Mouse (Mus musculus) embryonic fibroblast, embryonic 13.5 days (primary cell): ENCODE measurements around the gene Ifna2. TPM values are rescaled to one million over a fixed set of nuclear protein-coding genes. Genes with fewer than 3 reads are reported as not detected.

Source experiments
- H3K27ac ChIP-seq: 2 replicates; pipeline ENCODE4 v1.5.1; 2012; ENCODE audit warnings: low read length, control low read depth, inconsistent platforms; ENCODE audit not compliant: insufficient read depth
- H3K4me1 ChIP-seq: 2 replicates; pipeline ENCODE4 v1.6.1; 2011; ENCODE audit warnings: low read length; ENCODE audit not compliant: control insufficient read depth, insufficient read depth
- H3K4me3 ChIP-seq: 2 replicates; pipeline ENCODE4 v1.5.1; 2011; ENCODE audit warnings: mild to moderate bottlenecking, control low read depth, low read length; ENCODE audit not compliant: insufficient read depth
- CTCF ChIP-seq: IDR thresholded peaks from 2 replicates; pipeline ENCODE4 v1.5.1; 2011; ENCODE audit warnings: mild to moderate bottlenecking, control low read depth, low read length, moderate library complexity, borderline replicate concordance; ENCODE audit not compliant: insufficient read depth
- POLR2A ChIP-seq: IDR thresholded peaks from 2 replicates; pipeline ENCODE4 v1.6.1; 2011; ENCODE audit warnings: low read depth, mild to moderate bottlenecking, control low read depth, low read length, moderate library complexity
- polyA plus RNA-seq: library from polyadenylated mRNA; stranded (reverse); fragments of >200 nt; gene quantifications from 2 replicates; pipeline ENCODE4 v1.2.4, GENCODE M21; 2011; ENCODE audit warnings: low read depth; ENCODE audit not compliant: missing spikeins, insufficient read length

The Ifna2 gene
- polyA plus RNA-seq: not detected in 2 replicates

DNA sequence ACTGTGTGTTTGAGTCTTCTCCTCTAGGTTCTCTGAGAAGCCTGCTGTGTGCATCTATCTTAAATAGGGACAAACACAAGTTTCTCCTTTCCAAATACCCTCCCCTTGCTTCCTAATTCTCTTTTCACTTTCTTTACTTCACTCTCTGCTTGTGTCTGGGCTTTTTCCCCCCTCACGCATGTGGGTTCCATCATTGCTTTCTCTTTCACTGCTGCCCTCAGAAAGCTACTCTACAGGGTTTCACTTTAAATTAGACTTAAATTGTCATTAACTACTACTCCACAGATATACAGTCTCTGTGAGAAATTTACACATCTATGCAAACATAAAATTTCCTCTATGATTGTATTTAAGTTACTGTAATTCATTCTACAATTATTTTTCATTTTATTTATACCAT, at the start of gene Ifna2:
TSS of gene Ifna2 (minus strand) at position 101 of the 400 bp plus-strand sequence.
- no peak within 1 kb of the TSS for H3K4me3 ChIP-seq
- no peak within 1 kb of the TSS for H3K27ac ChIP-seq
- no peaks in the 10 kb centered on the region for H3K4me1 ChIP-seq
- no peak for TF ChIP-seq POLR2A
- TF ChIP-seq CTCF: no peak

DNA sequence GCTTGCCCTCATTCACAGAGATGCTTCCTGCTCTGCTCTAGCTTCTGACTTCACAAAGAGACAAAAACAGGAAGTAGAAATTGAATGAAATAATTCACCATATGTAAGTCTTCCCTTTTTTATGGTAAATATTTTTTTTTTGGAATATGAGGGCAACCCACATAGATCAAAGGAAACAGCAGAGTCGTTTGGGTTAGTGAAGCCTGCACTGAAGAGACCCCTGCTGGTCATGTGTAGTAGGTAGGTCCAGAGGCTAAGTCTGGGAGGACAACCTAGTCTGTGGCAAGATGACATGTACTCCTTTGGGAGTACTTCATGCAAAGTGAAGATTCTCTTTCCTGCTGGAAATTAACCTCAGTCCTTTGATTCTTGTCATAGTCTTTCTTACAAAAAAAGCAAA, 43.6 kb upstream of the Ifna2 start:
- Histone ChIP-seq H3K27ac (no peak overlapping the region), H3K4me3 (no peak overlapping the region), H3K4me1 (no peaks in the 10 kb centered on the region)
- TF ChIP-seq CTCF (0 out of 2 replicates have a peak, but pooled peaks have one; percentile 26), POLR2A (no peak)

DNA sequence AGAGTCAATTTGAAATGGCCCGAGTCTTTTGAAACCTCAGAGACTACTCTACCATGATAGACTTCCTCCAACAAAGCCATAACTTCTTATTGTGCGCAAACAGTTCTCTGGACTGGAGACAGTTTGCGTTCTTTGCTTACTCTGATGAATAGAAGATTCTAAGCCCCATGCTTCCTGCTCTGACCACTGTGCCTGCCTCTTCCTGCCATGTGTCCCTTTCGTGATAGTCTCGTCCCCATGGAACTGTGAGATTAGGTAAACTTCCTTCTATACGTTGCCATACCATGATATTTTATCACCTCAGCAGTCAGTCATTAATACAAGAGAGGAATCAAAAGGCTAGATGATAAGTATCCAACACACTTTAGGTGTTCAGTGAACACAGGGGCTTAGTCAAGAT, 43.0 kb upstream of the Ifna2 start:
- Histone ChIP-seq H3K4me3 (no peak overlapping the region), H3K27ac (no peak overlapping the region), H3K4me1 (no peaks in the 10 kb centered on the region)
- no peak for TF ChIP-seq CTCF
- TF ChIP-seq POLR2A: no peak

DNA sequence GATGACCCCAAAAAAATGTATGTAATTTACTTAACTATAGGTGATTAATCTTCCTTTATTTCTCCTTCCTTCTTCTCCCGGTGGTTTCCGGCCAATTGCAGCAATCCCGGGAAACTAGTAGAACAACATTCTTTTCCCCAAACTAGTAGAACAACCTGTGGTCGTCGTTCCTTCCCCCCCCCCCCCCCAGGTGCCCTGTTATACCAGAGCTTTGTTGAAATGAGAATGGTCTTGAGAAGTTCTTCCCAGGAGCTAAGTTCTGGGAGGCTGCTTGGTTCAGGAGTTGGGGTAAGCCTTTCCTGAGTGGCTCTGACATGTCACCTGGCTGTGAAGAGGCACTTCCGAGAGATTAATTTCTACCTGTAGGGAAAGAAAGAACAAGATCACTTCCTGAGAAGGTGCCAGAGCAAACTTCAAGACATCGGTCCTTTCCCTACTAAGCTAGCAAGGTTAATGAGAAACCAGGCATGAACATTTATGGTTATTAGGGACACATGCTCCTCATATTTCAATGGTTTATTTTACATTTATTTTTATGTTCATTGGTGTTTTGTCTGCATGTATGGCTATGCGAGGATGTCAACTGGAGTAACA, 39.9 kb upstream of the Ifna2 start:
- TF ChIP-seq CTCF (no peak), POLR2A (no peak)
- peaks cover 3% of the 10 kb centered on the region; the same call in 1 of the 2 replicates for H3K4me1 ChIP-seq
- H3K4me3 ChIP-seq: no peak overlapping the region
- H3K27ac ChIP-seq: no peak overlapping the region

DNA sequence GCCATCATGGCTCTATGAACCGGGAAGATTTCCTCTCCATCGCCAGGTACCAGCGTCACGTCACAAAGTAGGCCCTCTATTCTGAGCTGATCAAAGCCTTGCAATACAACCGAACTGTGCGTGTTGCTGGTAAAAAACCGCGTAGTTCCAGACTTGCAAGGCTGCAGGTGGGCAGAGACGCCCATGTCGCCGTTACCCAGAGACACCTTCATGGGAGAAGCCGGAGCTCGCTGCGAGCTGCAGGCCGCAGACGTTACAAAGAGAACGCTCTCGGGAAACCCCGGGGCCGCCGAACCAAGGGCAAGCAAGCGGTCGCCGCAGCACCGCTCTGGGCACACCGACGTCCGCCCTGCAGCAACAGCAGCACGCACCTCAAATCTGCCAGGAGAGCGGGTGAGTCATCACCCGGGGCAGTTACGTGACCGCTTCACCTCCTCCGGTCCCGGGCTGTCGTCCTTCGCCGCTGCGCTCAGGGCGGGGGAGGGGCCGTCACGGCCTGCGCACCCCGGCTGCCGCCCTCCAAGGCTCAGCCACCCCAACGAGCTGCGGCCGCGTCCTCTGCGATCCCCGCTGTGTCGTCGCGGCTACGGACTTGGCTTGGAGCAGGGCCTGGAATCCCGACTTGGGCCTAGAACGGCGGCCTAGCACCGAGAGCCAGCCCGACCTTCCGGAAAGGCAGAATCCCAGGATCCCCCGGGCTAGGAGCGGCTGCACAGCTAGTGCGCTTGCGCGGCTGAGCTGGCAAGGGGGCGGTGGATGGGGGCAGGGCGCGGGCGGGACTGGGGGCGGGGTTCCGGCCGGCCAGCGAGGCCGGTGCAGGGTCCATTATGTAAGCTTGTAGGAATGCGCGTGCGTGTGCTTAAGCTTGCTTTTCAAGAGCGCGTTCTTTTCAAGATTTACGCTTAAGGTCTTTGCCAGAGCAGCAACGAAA, 38.3 kb upstream of the Ifna2 start, which contains the start of the genes Gm26566 and Klhl9:
TSS of gene Gm26566 (plus strand) at position 15 of the 931 bp plus-strand sequence.
TSS of gene Klhl9 (minus strand) at position 675 of the 931 bp plus-strand sequence.
- peak within 1 kb of the TSS; percentile 93 for H3K4me3 ChIP-seq
- peaks cover 3% of the 10 kb centered on the region; the same call in 1 of the 2 replicates for H3K4me1 ChIP-seq
- TF ChIP-seq CTCF (no peak), POLR2A (peak; percentile 87)
- H3K27ac ChIP-seq: peak within 1 kb of the TSS; percentile 95

DNA sequence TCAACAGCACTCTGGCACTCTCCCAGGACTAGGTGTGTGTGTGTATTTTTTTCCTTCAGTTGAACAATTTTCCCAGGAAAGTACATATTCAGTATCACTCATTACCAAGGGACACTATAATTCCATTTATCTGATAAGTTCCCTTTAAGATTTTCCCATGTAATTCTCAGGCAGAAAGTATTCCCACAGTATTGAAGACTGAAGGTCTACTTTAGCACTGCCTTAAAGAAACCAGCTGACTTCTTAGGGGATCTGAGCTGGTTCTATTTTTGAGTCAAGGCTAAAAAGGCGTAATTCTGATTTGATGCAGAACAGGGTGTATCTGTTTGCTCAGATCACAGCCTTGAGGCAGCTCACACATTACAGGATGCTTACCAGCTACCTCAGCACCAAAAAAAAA, 35.0 kb upstream of the Ifna2 start:
- no peak for TF ChIP-seq CTCF
- TF ChIP-seq POLR2A: no peak
- H3K4me3 ChIP-seq: peak overlapping the region; percentile 69

DNA sequence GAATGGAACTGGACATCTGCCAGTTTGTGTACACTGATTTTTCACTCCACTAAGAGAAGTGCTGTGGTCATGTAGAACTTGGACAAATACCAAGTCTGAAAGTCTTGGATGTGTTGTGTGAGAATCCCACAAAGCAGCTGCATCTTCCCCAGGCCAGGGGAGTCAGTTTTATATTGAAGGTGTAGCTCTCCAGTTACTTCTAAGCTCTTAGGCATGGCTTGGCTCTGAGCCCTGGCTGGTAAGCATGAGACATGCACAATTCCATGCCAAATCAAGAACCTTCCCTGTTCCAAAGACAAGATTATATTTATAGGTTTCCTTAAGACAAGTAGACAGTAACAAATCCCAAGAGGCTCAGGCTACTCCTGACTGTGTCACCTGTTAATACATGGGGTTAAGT, 31.3 kb upstream of the Ifna2 start:
- no peaks in the 10 kb centered on the region; the same call in 1 of the 2 replicates for H3K4me1 ChIP-seq
- H3K27ac ChIP-seq: no peak overlapping the region
- H3K4me3 ChIP-seq: no peak overlapping the region
- TF ChIP-seq CTCF: no peak
- no peak for TF ChIP-seq POLR2A

More for the DNA sequence above, 35.0 kb upstream of the Ifna2 start:
- no peak overlapping the region for H3K27ac ChIP-seq
- peaks cover 3% of the 10 kb centered on the region for H3K4me1 ChIP-seq

DNA sequence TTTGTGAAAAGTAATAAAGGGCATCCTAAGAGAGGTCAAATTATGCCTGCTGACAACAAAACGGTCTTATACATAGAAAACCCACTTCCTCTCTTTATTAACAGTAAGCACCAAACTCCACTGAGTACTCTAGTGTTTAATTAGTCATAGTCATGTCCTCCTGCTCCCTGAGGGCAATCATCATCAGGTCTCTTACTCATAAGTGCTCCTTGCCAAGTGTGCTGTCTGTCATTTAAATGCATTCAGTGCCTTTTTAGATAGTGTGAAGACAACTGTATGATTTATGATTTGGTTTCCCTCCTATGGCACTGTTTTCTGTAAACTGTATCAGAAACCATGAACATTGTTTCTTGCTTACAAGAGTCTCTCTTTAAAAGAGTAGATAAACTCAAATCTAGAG, 30.6 kb upstream of the Ifna2 start:
- TF ChIP-seq CTCF (no peak), POLR2A (no peak)
- no peak overlapping the region for H3K4me3 ChIP-seq
- no peak overlapping the region for H3K27ac ChIP-seq
- H3K4me1 ChIP-seq: no peaks in the 10 kb centered on the region; the same call in 1 of the 2 replicates

DNA sequence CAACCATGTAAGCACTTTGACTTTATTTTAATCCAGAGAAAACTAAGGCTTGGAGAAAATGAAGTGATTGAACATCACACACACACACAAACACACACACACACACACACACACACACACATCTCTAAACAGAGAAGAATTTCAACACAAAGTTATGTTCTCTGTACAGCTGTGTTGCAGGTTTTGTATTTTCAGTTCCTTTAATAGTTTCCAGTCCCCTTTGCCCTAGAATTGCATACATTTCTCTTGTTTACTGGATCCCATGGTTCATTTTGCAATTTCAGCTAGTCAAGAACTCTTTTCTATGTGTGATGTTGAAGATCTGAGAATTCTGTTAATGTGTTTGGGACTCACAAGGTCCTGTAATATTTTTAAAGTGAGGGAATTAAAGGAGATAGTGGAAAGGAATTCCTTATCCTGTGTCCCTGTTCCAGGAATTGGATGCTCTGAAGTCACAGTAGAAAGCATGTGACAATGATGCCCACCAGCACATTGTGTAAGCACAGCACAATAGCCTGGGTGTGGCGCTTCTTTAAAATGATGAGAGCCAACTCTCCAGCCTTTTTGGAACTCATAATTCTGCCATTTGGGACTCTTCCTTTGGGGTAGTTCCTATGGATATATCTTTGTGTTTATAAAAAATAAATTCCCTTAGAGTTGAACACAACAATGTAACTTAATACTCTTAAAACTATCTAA, 23.6 kb upstream of the Ifna2 start:
- TF ChIP-seq POLR2A: no peak
- no peak for TF ChIP-seq CTCF
- H3K4me3 ChIP-seq: no peak overlapping the region

More for the DNA sequence above, 23.6 kb upstream of the Ifna2 start:
- Histone ChIP-seq H3K4me1 (no peaks in the 10 kb centered on the region), H3K27ac (no peak overlapping the region)
